14 mouse cellular contexts compared by ENCODE assay signal in genomic region chr5:111730560-111731167, GRCm38 (mm10). TPM values are rescaled to one million over a fixed set of nuclear protein-coding genes. Genes with fewer than 3 reads are reported as not detected.
A peak's percentile ranks its signal among the peaks of the same experiment; 100 is the strongest.
DNase-seq lines count a peak whose midpoint lies in the region; ATAC-seq and TF ChIP-seq lines count a peak whose summit lies in the region.
"Had no signal": no experiment of that assay in that cellular context is flagged by ENCODE, and none has a peak within 500 bp of the region (broad histone marks: within the 10 kb centered on the region; RNA-seq: fewer than 3 reads in every experiment).

No protein-coding gene starts in this region.

- H3K9ac ChIP-seq in kidney, postnatal 0 days (ENCODE audit: low read depth, low read length) = no peak overlapping the region
- peak overlapping the region; percentile 47 for H3K9ac ChIP-seq in forebrain, embryonic 13.5 days
- H3K9ac ChIP-seq: heart, embryonic 15.5 days had no signal

- no peaks in the 10 kb centered on the region for H3K9me3 ChIP-seq in kidney, postnatal 0 days (replicated peaks; ENCODE audit: low read length)
- H3K9me3 ChIP-seq in forebrain, embryonic 13.5 days (replicated peaks) = no peaks in the 10 kb centered on the region
- H3K9me3 ChIP-seq in midbrain, embryonic 10.5 days (replicated peaks) = peaks cover 6% of the 10 kb centered on the region
- H3K9me3 ChIP-seq: heart, embryonic 15.5 days had no signal

- TF ChIP-seq POLR2A in thymus, adult 2 months (IDR thresholded peaks at IDR 0.05; ENCODE audit: control insufficient read depth, extremely low read depth, insufficient read depth, low read length, poor library complexity) = no peak

- 11% methylated on average over 16 of the region's 16 CpGs for WGBS in kidney, postnatal 0 days
- WGBS in forebrain, embryonic 13.5 days = 14% methylated on average over 16 of the region's 16 CpGs
- 34% methylated on average over 16 of the region's 16 CpGs for WGBS in midbrain, embryonic 10.5 days
- 79% methylated on average over 16 of the region's 16 CpGs for WGBS in thymus, adult 2 months

- no peak overlapping the region for H3K27ac ChIP-seq in kidney, postnatal 0 days
- peak overlapping the region; percentile 68 for H3K27ac ChIP-seq in forebrain, embryonic 13.5 days
- peak overlapping the region; percentile 72 for H3K27ac ChIP-seq in midbrain, embryonic 10.5 days (replicated peaks)
- H3K27ac ChIP-seq in left cerebral cortex, adult 2 months = no peak overlapping the region
- H3K27ac ChIP-seq in thymus, adult 2 months (ENCODE audit: control insufficient read depth, insufficient read depth, low read length) = no peak overlapping the region
- H3K27ac ChIP-seq: heart, embryonic 15.5 days; layer of hippocampus, adult 2 months had no signal

- H3K4me2 ChIP-seq in kidney, postnatal 0 days (ENCODE audit: low read length) = no peak overlapping the region
- H3K4me2 ChIP-seq in forebrain, embryonic 13.5 days = peak overlapping the region; percentile 11; the same call in 1 of the 2 replicates
- H3K4me2 ChIP-seq: heart, embryonic 15.5 days; liver, embryonic 11.5 days had no signal

- H3K4me1 ChIP-seq in kidney, postnatal 0 days (replicated peaks; ENCODE audit: insufficient read depth, low read length) = peaks cover 6% of the 10 kb centered on the region; the same call in 1 of the 2 replicates
- peaks cover 28% of the 10 kb centered on the region for H3K4me1 ChIP-seq in forebrain, embryonic 13.5 days
- peaks cover 15% of the 10 kb centered on the region for H3K4me1 ChIP-seq in midbrain, embryonic 10.5 days
- H3K4me1 ChIP-seq in thymus, adult 2 months (replicated peaks; ENCODE audit: control insufficient read depth, insufficient read depth, low read length) = no peaks in the 10 kb centered on the region

- intact Hi-C loops in left cerebral cortex, adult 2 months (cut with DNase I) = no loop called here

- ATAC-seq in kidney, postnatal 0 days (replicated peaks; ENCODE audit: low FRiP score, low read depth) = no peak
- ATAC-seq in forebrain, embryonic 13.5 days = peak; percentile 58; the same call in 1 of the 2 replicates

- peak; percentile 16 for DNase-seq in kidney, postnatal 0 days (ENCODE audit: low spot score)
- no peak for DNase-seq in kidney, postnatal 36 days
- peak; percentile 35 for DNase-seq in midbrain, embryonic 10.5 days (ENCODE audit: low spot score)
- DNase-seq in retina, postnatal 1 day = peak; percentile 86
- DNase-seq in adrenal gland, postnatal 10 days = no peak
- no peak for DNase-seq in left cerebral cortex, adult 2 months (ENCODE audit: extremely low spot score in 1 of 2, low spot score in 2 of 2)
- DNase-seq in thymus, adult 2 months = no peak
- DNase-seq: cerebellum, adult 9-11 months had no signal

- H3K36me3 ChIP-seq in kidney, postnatal 0 days (ENCODE audit: insufficient read depth, low read length) = no peaks in the 10 kb centered on the region
- peaks cover 10% of the 10 kb centered on the region for H3K36me3 ChIP-seq in forebrain, embryonic 13.5 days (ENCODE audit: poor library complexity, severe bottlenecking)
- H3K36me3 ChIP-seq in midbrain, embryonic 10.5 days = peaks cover 11% of the 10 kb centered on the region
- H3K36me3 ChIP-seq in thymus, adult 2 months (ENCODE audit: control insufficient read depth, insufficient read depth, low read length) = no peaks in the 10 kb centered on the region
- H3K36me3 ChIP-seq: heart, embryonic 15.5 days had no signal

- no peak for TF ChIP-seq CTCF in kidney, postnatal 0 days (IDR thresholded peaks at IDR 0.05; ENCODE audit: low read depth)
- no peak for TF ChIP-seq CTCF in left cerebral cortex, adult 2 months (IDR thresholded peaks at IDR 0.05)
- TF ChIP-seq CTCF in thymus, adult 2 months (IDR thresholded peaks at IDR 0.05; ENCODE audit: borderline replicate concordance, control insufficient read depth, extremely low read depth, insufficient read depth, low read length, poor library complexity) = no peak

- H3K27me3 ChIP-seq in kidney, postnatal 0 days (ENCODE audit: insufficient read depth, low read length) = no peaks in the 10 kb centered on the region
- no peaks in the 10 kb centered on the region for H3K27me3 ChIP-seq in forebrain, embryonic 13.5 days
- peaks cover 56% of the 10 kb centered on the region for H3K27me3 ChIP-seq in midbrain, embryonic 10.5 days (ENCODE audit: low read depth, poor library complexity, severe bottlenecking)
- H3K27me3 ChIP-seq in thymus, adult 2 months (ENCODE audit: control insufficient read depth, insufficient read depth, low read length) = no peaks in the 10 kb centered on the region
- H3K27me3 ChIP-seq: CH12.LX; heart, embryonic 15.5 days had no signal

- H3K4me3 ChIP-seq in kidney, postnatal 0 days (replicated peaks; ENCODE audit: low read depth, low read length) = no peak overlapping the region
- no peak overlapping the region for H3K4me3 ChIP-seq in forebrain, embryonic 13.5 days
- no peak overlapping the region for H3K4me3 ChIP-seq in midbrain, embryonic 10.5 days
- H3K4me3 ChIP-seq in left cerebral cortex, adult 2 months = no peak overlapping the region
- no peak overlapping the region for H3K4me3 ChIP-seq in thymus, adult 2 months (ENCODE audit: control insufficient read depth, insufficient read depth, low read length)
- H3K4me3 ChIP-seq: heart, embryonic 15.5 days; layer of hippocampus, adult 2 months had no signal

RNA-seq across cellular contexts. Expression of gene Gm26897, which starts 3.1 kb away (rescaled TPM):
- polyA plus RNA-seq in kidney, postnatal 0 days (2015; fragmentation: Nextera tagmentation; extraction: Ambion mirVana) = not detected in 2 replicates
- not detected in 2 replicates for polyA plus RNA-seq in forebrain, embryonic 13.5 days (2015; fragmentation: Nextera tagmentation; extraction: Ambion mirVana)
- not detected in 2 replicates for polyA plus RNA-seq in midbrain, embryonic 10.5 days (2016; fragmentation: Nextera tagmentation; extraction: Ambion mirVana)
- total RNA-seq in adrenal gland, postnatal 10 days (2021) = not detected
- total RNA-seq in left cerebral cortex, adult 2 months (2021) = not detected
- polyA plus RNA-seq in thymus, adult 2 months (2012; rRNA removed) = not detected in 2 replicates
- total RNA-seq: CH12.LX; layer of hippocampus, adult 2 months; megakaryocyte progenitor cell, adult 5-6 weeks had no signal
- polyA plus RNA-seq: heart, embryonic 15.5 days; liver, embryonic 11.5 days had no signal

Comparison
In these comparisons a context has a peak if more than half of its experiments do, and no peak if none do; other contexts are left out.
1. DNase-seq: peak in kidney, postnatal 0 days (single experiment), midbrain, embryonic 10.5 days (single experiment) and retina, postnatal 1 day (single experiment); none in kidney, postnatal 36 days (0 of 2), adrenal gland, postnatal 10 days (single experiment), left cerebral cortex, adult 2 months (0 of 2) and thymus, adult 2 months (single experiment).
2. H3K27ac ChIP-seq: peak in forebrain, embryonic 13.5 days (single experiment) and midbrain, embryonic 10.5 days (single experiment); none in kidney, postnatal 0 days (single experiment), left cerebral cortex, adult 2 months (single experiment) and thymus, adult 2 months (single experiment).